Mouse (Mus musculus): ENCODE data around the gene Acnat2. TPM values are rescaled to one million over a fixed set of nuclear protein-coding genes. Genes with fewer than 3 reads are reported as not detected.
"Not testable (repeated sequence)": the region's sequence is repeated elsewhere in the genome, so short reads cannot be mapped to it uniquely, and the experiment has no call there.

The Acnat2 gene
- not detected in 2 replicates for polyA plus RNA-seq (2014; fragmentation: Nextera tagmentation; extraction: Ambion mirVana)

DNA sequence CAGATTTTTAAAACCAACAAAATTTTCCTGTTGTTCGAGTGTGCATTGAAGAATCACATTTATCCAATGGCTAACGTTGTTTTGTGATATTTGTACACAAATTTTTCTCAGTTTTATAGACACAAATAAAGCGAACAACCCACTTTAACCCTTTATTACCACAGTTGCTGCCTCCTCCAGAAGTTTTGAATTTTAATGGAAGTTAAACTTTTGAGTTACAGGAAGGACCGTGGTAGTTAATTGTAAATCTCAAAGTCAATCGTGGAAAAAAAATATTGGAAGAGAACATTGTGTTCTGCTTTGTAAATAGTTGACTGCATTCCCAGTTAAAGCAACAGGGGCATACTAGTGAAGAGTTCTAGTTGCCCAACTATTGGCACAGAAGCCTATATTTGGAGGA lies at the start of gene Acnat2:
Gene Acnat2 (minus strand): TSS at position 195 of the 400 bp plus-strand sequence.
- H3K9me3 ChIP-seq (ENCODE audit: control insufficient read depth, low read depth, low read length); H3K27ac ChIP-seq (ENCODE audit: low read length); H3K4me3 ChIP-seq (ENCODE audit: low read depth, low read length); H3K9ac ChIP-seq (replicated peaks; ENCODE audit: low read depth, low read length); H3K36me3 ChIP-seq (ENCODE audit: control insufficient read depth, insufficient read depth, low read length); H3K4me2 ChIP-seq (replicated peaks; ENCODE audit: low read depth, low read length); ATAC-seq (ENCODE audit: insufficient number of reproducible peaks, insufficient read depth, low FRiP score, low read depth); H3K4me1 ChIP-seq (ENCODE audit: control insufficient read depth, insufficient read depth, low read length); H3K27me3 ChIP-seq (ENCODE audit: control insufficient read depth, insufficient read depth, low read length): not testable (repeated sequence)
- WGBS = 83% methylated on average over 5 of the region's 5 CpGs

DNA sequence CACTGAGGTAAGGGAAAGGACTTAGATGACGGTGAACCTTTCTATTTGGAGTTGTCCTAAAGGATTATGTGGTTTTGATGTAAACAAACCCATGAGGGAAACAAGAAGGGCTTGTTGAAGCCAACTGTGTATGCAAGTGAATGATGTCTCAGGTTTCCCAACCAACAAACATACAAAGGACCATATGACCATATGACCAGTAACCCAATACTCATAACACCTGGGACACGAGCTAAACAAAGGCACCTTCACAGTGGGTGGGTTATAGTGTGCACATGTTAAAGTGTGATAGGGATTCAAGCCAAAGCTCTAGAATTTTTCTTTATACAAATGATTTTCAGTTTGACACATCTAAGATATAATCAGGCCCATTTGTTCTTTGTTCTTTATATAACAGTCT lies 48.2 kb upstream of the Acnat2 start:
- no peaks in the 10 kb centered on the region for H3K27me3 ChIP-seq (ENCODE audit: control insufficient read depth, insufficient read depth, low read length)
- H3K9ac ChIP-seq (replicated peaks; ENCODE audit: low read depth, low read length) = no peak overlapping the region
- 47% methylated on average over 2 of the region's 2 CpGs for WGBS
- no peaks in the 10 kb centered on the region for H3K4me1 ChIP-seq (ENCODE audit: control insufficient read depth, insufficient read depth, low read length)
- no peaks in the 10 kb centered on the region for H3K9me3 ChIP-seq (ENCODE audit: control insufficient read depth, low read depth, low read length)
- no peak overlapping the region for H3K4me2 ChIP-seq (replicated peaks; ENCODE audit: low read depth, low read length)
- H3K36me3 ChIP-seq (ENCODE audit: control insufficient read depth, insufficient read depth, low read length) = no peaks in the 10 kb centered on the region
- H3K27ac ChIP-seq (ENCODE audit: low read length) = no peak overlapping the region
- no peak for ATAC-seq (ENCODE audit: insufficient number of reproducible peaks, insufficient read depth, low FRiP score, low read depth)
- no peak overlapping the region for H3K4me3 ChIP-seq (ENCODE audit: low read depth, low read length)

DNA sequence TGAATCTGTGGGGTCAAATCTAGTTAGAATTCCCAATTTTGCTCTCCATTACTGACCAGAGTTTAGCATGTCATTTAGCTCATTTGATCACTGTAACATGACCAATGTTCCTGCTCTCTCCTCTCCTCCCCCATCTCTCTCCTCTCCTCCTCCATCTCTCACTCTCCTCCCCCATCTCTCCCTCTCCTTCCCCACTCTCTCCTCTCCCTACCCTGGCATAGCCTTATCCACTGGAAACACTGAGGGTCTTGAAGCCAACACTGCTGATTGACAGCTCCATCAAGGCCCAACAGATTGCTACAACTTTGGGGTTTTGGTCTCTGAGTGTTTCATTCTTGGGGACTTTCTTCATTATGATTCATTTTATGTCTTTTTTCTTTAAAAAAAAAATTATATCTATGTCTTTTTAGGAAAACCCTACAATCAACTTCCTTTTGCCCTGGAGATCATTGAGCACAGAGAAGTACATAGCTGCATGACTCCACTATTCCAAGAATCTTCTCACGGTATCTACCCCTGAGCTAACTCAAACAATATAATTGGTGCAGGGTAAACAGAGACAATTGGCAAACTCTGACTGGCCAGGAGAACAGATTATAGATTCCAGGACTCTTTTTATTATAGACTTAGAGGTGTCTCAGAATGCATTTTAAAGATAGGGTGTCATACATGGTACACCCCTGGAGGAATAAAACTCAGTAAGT lies 44.0 kb upstream of the Acnat2 start:
- no peak overlapping the region for H3K4me2 ChIP-seq (replicated peaks; ENCODE audit: low read depth, low read length)
- 60% methylated on average over 1 of the region's 1 CpGs for WGBS
- no peaks in the 10 kb centered on the region for H3K9me3 ChIP-seq (ENCODE audit: control insufficient read depth, low read depth, low read length)
- H3K36me3 ChIP-seq (ENCODE audit: control insufficient read depth, insufficient read depth, low read length) = no peaks in the 10 kb centered on the region
- H3K4me1 ChIP-seq (ENCODE audit: control insufficient read depth, insufficient read depth, low read length) = no peaks in the 10 kb centered on the region
- no peak overlapping the region for H3K4me3 ChIP-seq (ENCODE audit: low read depth, low read length)
- H3K9ac ChIP-seq (replicated peaks; ENCODE audit: low read depth, low read length) = no peak overlapping the region
- H3K27ac ChIP-seq (ENCODE audit: low read length) = no peak overlapping the region
- ATAC-seq (ENCODE audit: insufficient number of reproducible peaks, insufficient read depth, low FRiP score, low read depth) = no peak
- no peaks in the 10 kb centered on the region for H3K27me3 ChIP-seq (ENCODE audit: control insufficient read depth, insufficient read depth, low read length)

DNA sequence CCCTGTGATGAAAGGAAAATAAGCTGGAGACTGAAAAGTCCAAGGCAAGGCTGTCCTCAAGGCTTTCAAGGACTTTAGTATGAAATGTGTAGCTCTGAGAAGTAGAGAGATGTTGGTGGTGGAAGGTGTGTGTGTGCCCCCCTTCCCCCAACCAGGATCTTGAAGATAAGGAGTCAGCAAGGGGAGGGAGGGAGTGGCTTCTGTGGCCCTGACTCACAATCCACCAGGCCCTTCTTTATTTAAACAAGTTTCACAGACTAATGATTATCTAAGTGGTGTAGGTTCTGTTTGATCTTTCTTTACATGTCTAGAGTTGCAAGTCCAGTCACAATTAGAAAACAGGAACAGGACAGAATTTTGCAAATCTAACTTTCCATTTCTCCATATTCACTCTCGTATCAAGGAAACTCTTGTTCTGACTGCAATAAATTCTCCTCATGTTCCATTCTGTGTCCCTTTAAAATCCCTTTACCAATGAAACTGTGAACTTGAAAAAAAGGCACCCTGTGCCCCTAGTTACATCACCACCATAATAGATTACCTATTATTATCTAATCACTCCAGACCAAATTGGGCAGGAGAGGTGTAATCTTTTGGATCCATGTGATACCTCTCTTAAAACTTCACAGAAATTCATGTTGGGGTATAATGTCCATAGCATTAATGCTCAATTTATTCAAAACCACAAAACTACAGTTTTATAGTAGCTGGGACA lies 43.3 kb upstream of the Acnat2 start:
- not testable (repeated sequence) for H3K36me3 ChIP-seq (ENCODE audit: control insufficient read depth, insufficient read depth, low read length); H3K4me1 ChIP-seq (ENCODE audit: control insufficient read depth, insufficient read depth, low read length); H3K27ac ChIP-seq (ENCODE audit: low read length); H3K9ac ChIP-seq (replicated peaks; ENCODE audit: low read depth, low read length); H3K4me3 ChIP-seq (ENCODE audit: low read depth, low read length); H3K9me3 ChIP-seq (ENCODE audit: control insufficient read depth, low read depth, low read length); H3K4me2 ChIP-seq (replicated peaks; ENCODE audit: low read depth, low read length); H3K27me3 ChIP-seq (ENCODE audit: control insufficient read depth, insufficient read depth, low read length)
- peak; percentile 88 for ATAC-seq (ENCODE audit: insufficient number of reproducible peaks, insufficient read depth, low FRiP score, low read depth)
- no CpG with 5 or more reads among the region's 1 CpGs for WGBS

DNA sequence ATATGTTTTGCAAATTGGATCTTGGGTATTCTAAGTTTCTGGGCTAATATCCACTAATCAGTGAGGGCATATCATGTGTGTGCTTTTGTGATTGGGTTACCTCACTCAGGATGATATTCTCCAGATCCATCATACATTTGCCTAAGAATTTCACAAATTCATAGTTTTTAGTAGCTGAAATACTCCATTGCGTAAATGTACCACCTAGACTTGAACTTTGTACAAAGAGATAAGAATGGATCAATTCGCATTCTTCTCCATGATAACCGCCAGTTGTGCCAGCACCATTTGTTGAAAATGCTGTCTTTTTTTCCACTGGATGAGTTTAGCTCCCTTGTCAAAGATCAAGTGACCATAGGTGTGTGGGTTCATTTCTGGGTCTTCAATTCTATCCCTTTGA lies 29.0 kb upstream of the Acnat2 start:
- not testable (repeated sequence) for H3K4me1 ChIP-seq (ENCODE audit: control insufficient read depth, insufficient read depth, low read length); H3K27ac ChIP-seq (ENCODE audit: low read length); H3K9ac ChIP-seq (replicated peaks; ENCODE audit: low read depth, low read length); H3K9me3 ChIP-seq (ENCODE audit: control insufficient read depth, low read depth, low read length); H3K27me3 ChIP-seq (ENCODE audit: control insufficient read depth, insufficient read depth, low read length); ATAC-seq (ENCODE audit: insufficient number of reproducible peaks, insufficient read depth, low FRiP score, low read depth); H3K4me2 ChIP-seq (replicated peaks; ENCODE audit: low read depth, low read length); H3K4me3 ChIP-seq (ENCODE audit: low read depth, low read length); H3K36me3 ChIP-seq (ENCODE audit: control insufficient read depth, insufficient read depth, low read length)
- 91% methylated on average over 3 of the region's 3 CpGs for WGBS

DNA sequence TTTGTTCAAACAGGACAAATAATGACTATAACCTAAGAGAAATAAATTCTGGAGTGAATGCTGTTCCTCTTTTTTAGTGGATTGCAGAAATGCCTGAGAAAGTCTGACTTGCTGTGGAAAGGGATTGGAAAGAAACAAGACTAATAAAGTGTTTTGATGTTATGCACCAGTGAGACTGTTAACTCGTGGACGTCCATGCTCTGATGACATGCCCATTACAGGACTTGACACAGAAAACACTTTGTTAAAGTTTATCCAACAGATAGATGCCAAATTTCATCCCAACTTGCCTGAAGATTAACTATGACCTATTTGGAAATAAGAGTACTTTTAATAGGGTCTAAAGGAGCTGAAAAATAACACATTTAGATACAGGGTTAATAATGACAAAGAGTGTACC lies 2.2 kb upstream of the Acnat2 start:
- not testable (repeated sequence) for H3K9me3 ChIP-seq (ENCODE audit: control insufficient read depth, low read depth, low read length); H3K4me2 ChIP-seq (replicated peaks; ENCODE audit: low read depth, low read length); H3K4me3 ChIP-seq (ENCODE audit: low read depth, low read length); H3K27ac ChIP-seq (ENCODE audit: low read length); H3K9ac ChIP-seq (replicated peaks; ENCODE audit: low read depth, low read length); H3K36me3 ChIP-seq (ENCODE audit: control insufficient read depth, insufficient read depth, low read length); H3K4me1 ChIP-seq (ENCODE audit: control insufficient read depth, insufficient read depth, low read length); H3K27me3 ChIP-seq (ENCODE audit: control insufficient read depth, insufficient read depth, low read length); ATAC-seq (ENCODE audit: insufficient number of reproducible peaks, insufficient read depth, low FRiP score, low read depth)
- whole genome bisulfite sequencing = 68% methylated on average over 2 of the region's 2 CpGs

DNA sequence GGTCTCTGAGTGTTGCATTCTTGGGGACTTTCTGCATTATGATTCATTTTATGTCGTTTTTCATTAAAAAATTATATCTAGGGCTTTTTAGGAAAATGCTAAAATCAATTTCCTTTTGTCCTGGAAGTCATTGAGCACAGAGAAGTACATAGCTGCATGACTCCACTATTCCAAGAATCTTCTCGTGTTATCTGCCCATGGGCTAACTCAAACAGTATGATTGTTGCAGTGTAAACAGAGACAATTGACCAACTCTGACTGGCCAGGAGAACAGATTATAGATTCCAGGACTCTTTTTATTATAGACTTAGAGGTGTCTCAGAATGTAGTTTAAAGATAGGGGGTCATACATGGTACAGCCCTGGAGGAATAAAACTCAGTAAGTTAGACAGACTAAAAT lies 21.1 kb downstream of the Acnat2 start:
- H3K9ac ChIP-seq (replicated peaks; ENCODE audit: low read depth, low read length) = no peak overlapping the region
- no peak overlapping the region for H3K4me3 ChIP-seq (ENCODE audit: low read depth, low read length)
- no peak overlapping the region for H3K4me2 ChIP-seq (replicated peaks; ENCODE audit: low read depth, low read length)
- no peaks in the 10 kb centered on the region for H3K4me1 ChIP-seq (ENCODE audit: control insufficient read depth, insufficient read depth, low read length)
- H3K9me3 ChIP-seq (ENCODE audit: control insufficient read depth, low read depth, low read length) = no peaks in the 10 kb centered on the region
- no peaks in the 10 kb centered on the region for H3K27me3 ChIP-seq (ENCODE audit: control insufficient read depth, insufficient read depth, low read length)
- ATAC-seq (ENCODE audit: insufficient number of reproducible peaks, insufficient read depth, low FRiP score, low read depth) = no peak
- WGBS = 29% methylated on average over 2 of the region's 2 CpGs
- H3K27ac ChIP-seq (ENCODE audit: low read length) = no peak overlapping the region
- no peaks in the 10 kb centered on the region for H3K36me3 ChIP-seq (ENCODE audit: control insufficient read depth, insufficient read depth, low read length)

DNA sequence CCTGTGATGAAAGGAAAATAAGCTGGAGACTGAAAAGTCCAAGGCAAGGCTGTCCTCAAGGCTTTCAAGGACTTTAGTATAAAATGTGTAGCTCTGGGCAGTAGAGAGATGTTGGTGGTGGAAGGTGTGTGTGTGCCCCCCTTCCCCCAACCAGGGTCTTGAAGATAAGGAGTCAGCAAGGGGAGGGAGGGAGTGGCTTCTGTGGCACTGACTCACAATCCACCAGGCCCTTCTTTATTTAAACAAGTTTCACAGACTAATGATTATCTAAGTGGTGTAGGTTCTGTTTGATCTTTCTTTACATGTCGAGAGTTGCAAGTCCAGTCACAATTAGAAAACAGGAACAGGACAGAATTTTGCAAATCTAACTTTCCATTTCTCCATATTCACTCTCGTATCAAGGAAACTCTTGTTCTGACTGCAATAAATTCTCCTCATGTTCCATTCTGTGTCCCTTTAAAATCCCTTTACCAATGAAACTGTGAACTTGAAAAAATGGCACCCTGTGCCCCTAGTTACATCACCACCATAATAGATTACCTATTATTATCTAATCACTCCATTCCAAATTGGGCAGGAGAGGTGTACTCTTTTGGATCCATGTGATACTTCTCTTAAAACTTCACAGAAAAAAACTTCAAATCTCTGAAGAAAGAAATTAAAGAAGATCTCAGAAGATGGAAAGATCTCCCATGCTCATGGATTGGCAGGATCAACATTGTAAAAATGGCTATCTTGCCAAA lies 24.2 kb downstream of the Acnat2 start:
- H3K9me3 ChIP-seq (ENCODE audit: control insufficient read depth, low read depth, low read length); H3K27me3 ChIP-seq (ENCODE audit: control insufficient read depth, insufficient read depth, low read length); H3K4me1 ChIP-seq (ENCODE audit: control insufficient read depth, insufficient read depth, low read length); H3K9ac ChIP-seq (replicated peaks; ENCODE audit: low read depth, low read length); H3K4me3 ChIP-seq (ENCODE audit: low read depth, low read length); H3K36me3 ChIP-seq (ENCODE audit: control insufficient read depth, insufficient read depth, low read length); H3K27ac ChIP-seq (ENCODE audit: low read length); H3K4me2 ChIP-seq (replicated peaks; ENCODE audit: low read depth, low read length): not testable (repeated sequence)
- ATAC-seq (ENCODE audit: insufficient number of reproducible peaks, insufficient read depth, low FRiP score, low read depth) = peak; percentile 79
- 37% methylated on average over 1 of the region's 2 CpGs for WGBS
